Mouse (Mus musculus): ENCODE measurements around the gene Map2k2. TPM values are rescaled to one million over a fixed set of nuclear protein-coding genes. Genes with fewer than 3 reads are reported as not detected.

Map2k2 gene
- polyA plus RNA-seq, 1 experiment from 2014 or later, result 243 TPM

DNA sequence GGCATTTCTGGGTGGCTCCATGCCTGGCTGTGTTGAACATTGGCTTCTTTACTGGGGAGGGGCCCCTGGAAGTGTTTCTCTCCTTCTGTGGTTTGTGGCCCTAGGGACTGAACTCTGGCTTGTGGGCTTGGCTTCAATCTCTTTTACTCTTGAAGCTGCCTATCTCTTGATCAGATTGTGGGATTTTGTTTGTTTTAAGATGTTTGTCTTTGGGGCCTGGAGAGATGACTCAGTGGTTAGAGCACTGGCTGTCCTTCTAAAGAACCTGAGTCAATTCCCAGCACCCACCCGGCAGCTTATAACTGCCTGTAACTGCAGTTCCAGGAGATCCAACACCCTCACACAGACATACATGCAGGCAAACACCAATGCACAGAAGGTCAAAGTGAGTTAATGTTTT, 29.4 kb upstream of the Map2k2 start:
- H3K4me1 ChIP-seq (replicated peaks), result peaks cover 9% of the 10 kb centered on the region
- no peak overlapping the region for H3K4me2 ChIP-seq (replicated peaks)
- WGBS, result 97% methylated on average over 1 of the region's 1 CpGs
- no peaks in the 10 kb centered on the region for H3K9me3 ChIP-seq
- H3K9ac ChIP-seq (replicated peaks), result no peak overlapping the region
- H3K36me3 ChIP-seq, result peaks cover 89% of the 10 kb centered on the region
- no peak for ATAC-seq
- H3K27me3 ChIP-seq, result no peaks in the 10 kb centered on the region
- no peak overlapping the region for H3K27ac ChIP-seq
- no peak overlapping the region for H3K4me3 ChIP-seq (replicated peaks)

DNA sequence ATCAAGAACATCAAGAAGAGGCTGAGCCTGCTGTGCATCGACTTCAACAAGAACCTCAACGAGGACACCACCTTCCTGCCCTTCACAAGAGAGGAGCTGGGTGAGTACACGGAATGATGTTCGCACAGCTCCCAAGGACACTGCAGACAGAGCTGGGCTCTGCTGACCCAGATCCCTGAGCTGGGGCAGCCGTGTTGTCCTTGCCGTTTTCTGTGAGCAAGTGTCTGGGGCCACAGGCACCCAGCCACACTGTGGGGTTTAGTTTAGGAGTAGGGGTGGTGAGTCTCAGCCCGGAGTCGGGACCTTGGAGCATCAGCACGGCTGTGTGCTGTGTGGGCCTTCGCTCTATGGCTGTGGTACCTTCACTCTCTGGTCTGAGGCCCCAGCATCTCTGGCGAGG, 27.8 kb upstream of the Map2k2 start:
- Histone ChIP-seq H3K36me3 (peaks cover 99% of the 10 kb centered on the region), H3K27ac (no peak overlapping the region), H3K27me3 (no peaks in the 10 kb centered on the region), H3K9me3 (no peaks in the 10 kb centered on the region), H3K4me2 (replicated peaks) (no peak overlapping the region), H3K9ac (replicated peaks) (no peak overlapping the region), H3K4me3 (replicated peaks) (no peak overlapping the region), H3K4me1 (replicated peaks) (no peaks in the 10 kb centered on the region)
- 93% methylated on average over 11 of the region's 11 CpGs for WGBS
- ATAC-seq, result no peak

GRCm38 (mm10) chr10:81080008-81080655, 25.6 kb upstream of the Map2k2 start:
- no peaks in the 10 kb centered on the region for H3K27me3 ChIP-seq
- no peak overlapping the region for H3K4me3 ChIP-seq (replicated peaks)
- no peak overlapping the region for H3K4me2 ChIP-seq (replicated peaks)
- H3K4me1 ChIP-seq (replicated peaks), result no peaks in the 10 kb centered on the region
- WGBS, result 97% methylated on average over 31 of the region's 31 CpGs
- peaks cover 81% of the 10 kb centered on the region for H3K36me3 ChIP-seq
- H3K27ac ChIP-seq, result no peak overlapping the region
- H3K9me3 ChIP-seq, result no peaks in the 10 kb centered on the region
- no peak overlapping the region for H3K9ac ChIP-seq (replicated peaks)
- no peak for ATAC-seq

DNA sequence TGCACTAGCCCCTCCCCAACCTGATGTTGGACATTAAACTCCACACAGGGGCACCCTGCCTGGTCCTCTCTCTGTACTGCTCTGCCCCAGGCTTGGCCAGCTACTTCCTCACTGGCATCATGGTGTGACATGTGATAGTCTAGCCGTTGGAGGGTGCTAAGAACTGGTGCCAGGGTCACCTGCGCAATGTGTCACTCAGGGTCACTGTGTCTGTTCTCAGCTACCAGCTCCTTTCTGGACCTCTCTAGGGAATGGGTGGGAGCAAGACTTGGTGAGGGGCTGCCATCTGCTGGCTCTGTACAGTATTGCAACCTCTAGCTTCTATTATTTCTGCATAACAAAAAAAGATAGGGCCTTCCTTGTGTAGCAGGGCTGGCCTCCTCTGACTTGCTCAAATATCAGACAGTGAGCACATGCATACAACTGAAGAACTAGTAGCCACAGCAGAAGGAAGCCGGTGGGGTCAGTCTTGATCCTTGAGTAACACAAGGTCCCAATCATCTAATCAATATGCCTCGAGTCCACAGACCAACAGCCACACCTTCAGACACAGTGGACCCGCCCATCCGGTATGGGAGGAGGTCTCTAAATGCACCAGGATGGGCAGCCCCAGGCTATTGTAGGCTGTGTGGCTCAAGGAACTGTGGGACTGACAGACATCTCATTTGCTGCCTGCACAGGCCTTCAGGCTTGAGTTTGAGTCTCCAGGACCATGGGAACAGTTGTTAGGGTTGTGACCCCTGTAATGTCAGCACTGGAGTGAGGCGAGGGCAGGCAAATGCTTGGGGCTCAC, 23.4 kb upstream of the Map2k2 start:
- Histone ChIP-seq H3K36me3 (peaks cover 59% of the 10 kb centered on the region), H3K27ac (no peak overlapping the region), H3K4me3 (replicated peaks) (no peak overlapping the region), H3K9ac (replicated peaks) (no peak overlapping the region), H3K9me3 (no peaks in the 10 kb centered on the region), H3K4me2 (replicated peaks) (no peak overlapping the region), H3K4me1 (replicated peaks) (no peaks in the 10 kb centered on the region), H3K27me3 (no peaks in the 10 kb centered on the region)
- peak; percentile 71 for ATAC-seq
- WGBS, result 84% methylated on average over 7 of the region's 7 CpGs

DNA sequence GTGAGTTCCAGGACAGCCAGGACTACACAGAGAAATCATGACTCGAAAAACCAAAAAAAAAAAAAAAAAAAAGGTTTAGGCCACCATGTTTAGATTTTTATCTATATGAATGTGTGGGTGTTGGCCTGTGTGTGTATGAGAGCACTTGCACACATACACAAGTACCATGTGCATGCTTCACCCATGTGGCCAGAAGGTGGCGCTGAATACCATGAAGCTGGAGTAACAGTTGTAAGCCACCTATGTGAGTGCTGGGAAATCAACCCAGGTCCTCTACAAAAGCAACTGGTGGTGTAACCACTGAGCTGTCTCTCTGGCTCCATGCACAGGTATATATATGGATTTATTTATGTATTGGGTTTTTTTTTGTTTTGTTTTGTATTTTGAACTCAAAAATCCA, 18.7 kb upstream of the Map2k2 start:
- Histone ChIP-seq H3K4me2 (replicated peaks) (no peak overlapping the region), H3K36me3 (peaks cover 12% of the 10 kb centered on the region), H3K4me1 (replicated peaks) (peaks cover 8% of the 10 kb centered on the region; the same call in 1 of the 2 replicates), H3K9me3 (no peaks in the 10 kb centered on the region), H3K27me3 (no peaks in the 10 kb centered on the region), H3K9ac (replicated peaks) (no peak overlapping the region), H3K27ac (no peak overlapping the region), H3K4me3 (replicated peaks) (no peak overlapping the region)
- WGBS, result 43% methylated on average over 2 of the region's 2 CpGs
- no peak for ATAC-seq

- Histone ChIP-seq H3K9me3 (no peaks in the 10 kb centered on the region), H3K4me2 (replicated peaks) (no peak overlapping the region), H3K36me3 (no peaks in the 10 kb centered on the region), H3K9ac (replicated peaks) (no peak overlapping the region), H3K27ac (no peak overlapping the region), H3K27me3 (no peaks in the 10 kb centered on the region), H3K4me3 (replicated peaks) (no peak overlapping the region), H3K4me1 (replicated peaks) (peaks cover 8% of the 10 kb centered on the region; the same call in 1 of the 2 replicates)
- 57% methylated on average over 2 of the region's 2 CpGs for WGBS
- ATAC-seq, result no peak
These were observed 16.5 kb upstream of the Map2k2 start for GRCm38 (mm10) chr10:81089216-81089615.

DNA sequence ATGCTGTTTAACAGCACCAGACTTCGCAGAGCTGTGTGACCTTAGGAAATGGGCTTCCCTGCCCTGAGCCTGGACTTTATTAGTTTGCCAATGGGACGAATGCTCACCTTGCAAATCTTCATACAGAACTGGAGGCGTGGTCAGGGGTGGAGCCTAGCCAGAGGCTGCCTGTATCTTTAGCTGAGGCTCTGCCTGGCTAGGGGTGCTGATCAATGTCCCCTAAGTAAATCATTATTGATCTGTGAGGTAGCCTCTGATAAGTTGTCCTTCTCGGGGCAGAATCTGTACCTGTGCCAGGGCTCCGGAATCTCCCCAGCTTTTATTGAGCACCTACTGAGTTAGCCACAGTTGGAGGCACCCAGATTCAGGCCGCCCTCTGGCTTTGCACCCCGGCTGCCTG, 15.1 kb upstream of the Map2k2 start:
- H3K27me3 ChIP-seq, result no peaks in the 10 kb centered on the region
- H3K27ac ChIP-seq, result no peak overlapping the region
- 82% methylated on average over 7 of the region's 7 CpGs for WGBS
- H3K9me3 ChIP-seq, result no peaks in the 10 kb centered on the region
- H3K9ac ChIP-seq (replicated peaks), result no peak overlapping the region; the same call in 1 of the 2 replicates
- H3K4me2 ChIP-seq (replicated peaks), result no peak overlapping the region
- peaks cover 8% of the 10 kb centered on the region; the same call in 1 of the 2 replicates for H3K4me1 ChIP-seq (replicated peaks)
- no peak overlapping the region for H3K4me3 ChIP-seq (replicated peaks)
- H3K36me3 ChIP-seq, result no peaks in the 10 kb centered on the region
- ATAC-seq, result no peak

DNA sequence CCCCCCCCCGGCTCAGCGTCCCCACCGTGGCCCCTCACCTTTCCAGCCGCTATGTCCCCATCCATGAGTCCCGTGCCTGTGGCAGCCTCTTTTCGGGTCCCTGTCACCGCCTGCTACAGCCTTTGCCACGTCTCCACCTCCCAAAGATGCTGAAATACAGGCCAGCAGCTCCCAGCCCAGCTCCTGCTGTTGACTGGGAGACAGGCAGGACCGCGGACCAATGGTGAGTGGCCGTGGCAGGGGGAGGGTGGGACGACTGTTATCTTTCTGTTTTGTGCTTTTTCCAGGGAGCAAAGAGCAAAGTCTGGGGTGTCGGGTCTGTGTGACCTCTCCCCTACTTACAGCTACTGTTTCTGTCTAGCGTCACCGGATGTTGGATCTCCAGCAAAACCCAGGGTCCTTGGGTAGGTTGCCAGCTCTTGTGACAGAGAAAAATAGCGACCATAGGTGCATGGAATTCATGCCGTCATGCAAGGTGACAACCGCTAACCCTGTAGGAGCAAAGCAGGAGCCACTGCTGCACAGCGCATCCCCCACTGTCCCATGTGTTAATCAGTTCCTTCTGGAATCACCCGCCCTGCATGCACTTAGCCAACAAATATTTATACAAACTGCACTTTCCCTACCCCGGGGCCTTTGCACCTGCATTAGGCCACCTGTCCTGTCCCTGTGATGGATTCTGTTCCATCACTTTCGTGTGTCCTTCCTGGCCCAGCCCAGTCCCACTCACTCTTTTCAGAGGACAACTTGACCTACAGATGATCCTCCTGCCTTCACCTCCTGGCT, 13.1 kb upstream of the Map2k2 start:
- H3K27me3 ChIP-seq, result no peaks in the 10 kb centered on the region
- H3K4me3 ChIP-seq (replicated peaks), result no peak overlapping the region
- 0 out of 2 replicates have a peak, but pooled peaks cover 4% of the 10 kb centered on the region for H3K9me3 ChIP-seq
- H3K9ac ChIP-seq (replicated peaks), result no peak overlapping the region
- no peak overlapping the region for H3K27ac ChIP-seq
- H3K4me1 ChIP-seq (replicated peaks), result peaks cover 8% of the 10 kb centered on the region; the same call in 1 of the 2 replicates
- WGBS, result 65% methylated on average over 22 of the region's 22 CpGs
- no peak overlapping the region for H3K4me2 ChIP-seq (replicated peaks)
- no peaks in the 10 kb centered on the region for H3K36me3 ChIP-seq
- no peak for ATAC-seq

DNA sequence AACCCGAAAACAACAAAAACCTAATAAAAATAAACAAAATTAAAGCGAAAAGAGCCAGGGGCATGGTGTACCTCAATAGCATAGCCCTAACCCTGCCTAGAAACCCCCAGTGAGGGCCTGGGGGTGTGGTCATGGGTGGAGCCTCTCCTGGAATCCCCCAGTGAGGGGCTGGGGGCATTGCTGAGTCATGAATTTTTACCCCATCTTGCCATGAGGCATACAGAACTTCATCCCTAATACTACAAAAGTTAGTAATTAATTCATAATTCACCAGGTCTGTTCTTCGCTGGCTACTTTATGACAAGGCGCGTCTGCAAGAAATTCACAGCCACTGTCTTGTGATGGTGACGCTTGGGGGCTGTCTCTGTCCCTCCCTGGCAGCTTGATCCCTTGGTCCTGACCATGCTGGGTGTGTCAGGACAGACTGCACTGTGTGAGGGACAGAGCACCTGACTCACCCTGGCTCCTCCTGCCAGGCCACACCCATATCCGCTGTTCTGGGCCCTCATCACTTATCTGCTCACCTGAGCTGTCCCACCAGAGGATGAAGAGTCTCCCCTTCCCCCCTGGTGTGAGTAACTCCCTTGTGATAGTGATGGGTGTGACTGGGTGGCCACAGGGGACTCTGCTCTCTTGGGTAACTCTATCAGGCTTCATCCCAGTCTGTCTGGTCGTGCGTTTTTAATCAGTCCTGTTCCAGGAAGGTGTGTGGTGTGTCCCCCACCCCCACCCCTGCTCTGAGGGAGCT, 10.6 kb upstream of the Map2k2 start:
- no peaks in the 10 kb centered on the region for H3K27me3 ChIP-seq
- H3K36me3 ChIP-seq, result no peaks in the 10 kb centered on the region
- no peak overlapping the region for H3K4me2 ChIP-seq (replicated peaks)
- no peak overlapping the region for H3K9ac ChIP-seq (replicated peaks)
- 64% methylated on average over 9 of the region's 9 CpGs for WGBS
- no peak overlapping the region for H3K27ac ChIP-seq
- ATAC-seq, result no peak
- 0 out of 2 replicates have a peak, but pooled peaks cover 4% of the 10 kb centered on the region for H3K9me3 ChIP-seq
- H3K4me3 ChIP-seq (replicated peaks), result no peak overlapping the region
- no peaks in the 10 kb centered on the region for H3K4me1 ChIP-seq (replicated peaks)

DNA sequence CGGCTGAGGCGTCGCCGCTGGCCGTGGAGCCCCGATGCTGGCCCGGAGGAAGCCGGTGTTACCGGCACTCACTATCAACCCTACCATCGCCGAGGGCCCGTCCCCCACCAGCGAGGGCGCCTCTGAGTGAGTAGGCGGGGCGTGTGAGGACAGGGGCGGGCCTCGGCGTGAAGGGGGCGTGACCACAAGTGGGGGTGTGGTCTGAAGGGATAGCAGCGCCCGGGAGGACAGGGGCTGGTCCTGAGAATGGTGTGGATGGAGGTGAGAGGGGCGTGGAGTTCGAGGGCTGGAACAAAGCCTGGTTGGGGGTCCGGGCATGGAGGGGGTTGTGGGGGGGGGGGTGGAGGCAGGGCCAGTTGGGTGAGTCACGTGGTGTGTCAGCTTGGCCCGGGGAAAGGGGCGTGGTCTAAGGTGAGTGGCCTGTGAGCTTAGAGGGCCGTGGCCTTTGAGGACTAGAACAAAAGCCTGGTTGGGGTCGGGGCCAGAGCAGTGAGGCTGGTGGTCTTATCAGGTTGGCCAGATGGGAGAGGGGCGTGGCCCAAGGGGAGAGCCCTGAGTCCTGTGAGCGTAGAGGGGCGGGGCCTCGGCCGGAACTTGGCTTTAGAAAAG, 502 bp downstream of the Map2k2 start:
- peak overlapping the region; percentile 71 for H3K4me3 ChIP-seq (replicated peaks)
- ATAC-seq, result peak; percentile 85
- peak overlapping the region; percentile 77 for H3K4me2 ChIP-seq (replicated peaks)
- peak overlapping the region; percentile 97 for H3K9ac ChIP-seq (replicated peaks)
- peak overlapping the region; percentile 100 for H3K27ac ChIP-seq
- H3K27me3 ChIP-seq, result no peaks in the 10 kb centered on the region
- H3K4me1 ChIP-seq (replicated peaks), result peaks cover 31% of the 10 kb centered on the region
- under 1% methylated on average over 33 of the region's 35 CpGs for WGBS
- peaks cover 32% of the 10 kb centered on the region for H3K36me3 ChIP-seq
- H3K9me3 ChIP-seq, result no peaks in the 10 kb centered on the region

- Histone ChIP-seq H3K9ac (replicated peaks) (no peak overlapping the region), H3K4me2 (replicated peaks) (no peak overlapping the region), H3K4me3 (replicated peaks) (no peak overlapping the region), H3K4me1 (replicated peaks) (peaks cover 8% of the 10 kb centered on the region), H3K27ac (no peak overlapping the region), H3K27me3 (no peaks in the 10 kb centered on the region), H3K36me3 (peaks cover 94% of the 10 kb centered on the region), H3K9me3 (no peaks in the 10 kb centered on the region)
- no peak for ATAC-seq
- 93% methylated on average over 6 of the region's 6 CpGs for WGBS
These were observed 7.2 kb downstream of the Map2k2 start for GRCm38 (mm10) chr10:81112946-81113345.

Measured in midbrain, embryonic 13.5 days (tissue).